Mouse (Mus musculus) thymus, postnatal 0 days (tissue): ENCODE measurements at regions not wholly inside any gene's neighbourhood (a gene's known extent, or its start where the extent isn't known, plus 50 kb on each side); places are given as distances from the start of the nearest gene placed in this dataset.
"Not testable (repeated sequence)": the region's sequence is repeated elsewhere in the genome, so short reads cannot be mapped to it uniquely, and the experiment has no call there.

Source experiments
- DNase-seq: peaks from one replicate; pipeline ENCODE4 v3.0.0-alpha.2; 2015; ENCODE audit warnings: low spot score

DNA sequence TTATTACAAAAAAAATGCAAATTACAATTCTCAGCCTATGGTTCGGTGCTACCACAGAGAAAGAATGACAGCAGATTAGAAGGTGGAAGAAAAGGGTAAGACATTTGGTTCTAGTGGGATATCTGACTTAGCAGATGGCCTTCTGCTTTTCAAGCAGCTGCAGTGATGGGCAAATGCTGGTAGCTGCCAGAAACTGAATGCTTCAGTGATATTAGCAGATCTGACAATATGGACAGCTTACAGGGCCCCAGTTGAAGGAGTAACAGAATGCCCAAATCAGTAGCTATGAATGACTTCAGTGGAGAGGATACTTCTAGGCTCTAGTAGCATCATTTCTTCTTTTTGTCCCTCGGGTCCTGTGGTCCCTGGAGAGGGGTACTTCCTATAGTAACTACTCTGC, 143.9 kb upstream of the Rps6ka3 start:
- DNase-seq = no peak

GRCm38 (mm10) chrX:159072647-159073046, 137.5 kb upstream of the Rps6ka3 start:
- DNase-seq = no peak

DNA sequence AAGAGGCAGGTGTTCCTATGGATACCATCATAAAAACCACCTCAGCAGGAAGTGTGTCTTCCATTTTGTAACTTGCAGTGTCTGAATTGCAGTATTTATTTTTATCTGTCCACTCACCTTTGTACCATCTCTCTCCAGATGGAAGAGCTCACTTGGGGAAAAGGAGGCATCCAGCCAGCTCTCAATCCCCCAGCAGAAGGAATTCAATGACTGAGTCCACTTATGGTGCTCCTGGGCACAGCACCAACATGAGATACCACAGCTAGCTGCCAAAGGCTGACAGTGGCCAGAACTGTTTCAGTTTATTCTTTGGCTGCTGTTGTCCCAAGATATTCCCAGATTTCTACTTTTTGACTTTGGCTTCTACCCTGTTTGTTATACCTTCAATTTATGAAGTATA, 136.6 kb upstream of the Rps6ka3 start:
- no peak for DNase-seq

GRCm38 (mm10) chrX:159080508-159080907, 129.6 kb upstream of the Rps6ka3 start:
- DNase-seq = peak; percentile 67

DNA sequence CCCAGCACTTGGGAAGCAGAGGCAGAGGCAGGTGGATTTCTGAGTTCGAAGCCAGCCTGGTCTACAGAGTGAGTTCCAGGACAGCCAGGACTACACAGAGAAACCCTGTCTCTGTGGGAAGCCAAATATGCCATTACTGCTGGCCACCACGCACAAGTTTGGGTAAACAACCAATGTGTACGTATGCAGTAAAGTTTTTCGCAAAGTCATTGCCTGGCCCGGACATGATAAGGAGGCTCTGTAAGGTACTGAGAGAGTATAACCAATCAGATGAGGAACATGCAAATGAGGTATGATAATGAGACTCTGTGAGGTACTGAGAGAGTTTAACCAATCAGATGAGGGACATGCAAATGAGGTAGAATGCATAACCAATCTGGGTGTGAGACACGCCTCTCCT, 99.5 kb upstream of the Rps6ka3 start:
- DNase-seq = not testable (repeated sequence)

GRCm38 (mm10) chrX:159116210-159116609, 93.9 kb upstream of the Rps6ka3 start:
- no peak for DNase-seq

DNA sequence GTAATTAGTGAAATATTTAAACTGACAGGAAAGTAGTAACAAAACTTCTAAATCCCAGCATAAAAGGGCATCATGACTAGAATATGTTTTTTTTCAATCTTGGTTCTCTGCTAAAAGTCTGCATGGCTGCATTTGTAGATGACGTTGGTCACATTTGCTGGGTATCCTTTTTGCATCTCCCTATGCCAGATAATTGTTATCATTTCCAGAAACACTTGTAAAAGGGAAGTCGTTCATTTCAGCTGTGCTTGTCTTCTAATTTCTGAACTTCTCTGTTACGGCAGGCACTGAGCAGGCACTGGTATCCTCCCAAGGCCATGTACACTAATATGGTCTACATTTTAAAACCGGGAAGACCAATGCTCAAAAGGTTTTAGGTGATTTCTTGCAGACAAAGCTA, 69.6 kb upstream of the Rps6ka3 start:
- no peak for DNase-seq

GRCm38 (mm10) chrX:159143278-159143677, 66.8 kb upstream of the Rps6ka3 start:
- DNase-seq = no peak

GRCm38 (mm10) chrX:159144674-159145073, 65.4 kb upstream of the Rps6ka3 start:
- no peak for DNase-seq

- DNase-seq = no peak
Measured at GRCm38 (mm10) chrX:159145212-159145611, 64.9 kb upstream of the Rps6ka3 start.

GRCm38 (mm10) chrX:159155786-159156185, 54.3 kb upstream of the Rps6ka3 start:
- DNase-seq = no peak

GRCm38 (mm10) chrX:159156976-159157375, 53.1 kb upstream of the Rps6ka3 start:
- no peak for DNase-seq

DNA sequence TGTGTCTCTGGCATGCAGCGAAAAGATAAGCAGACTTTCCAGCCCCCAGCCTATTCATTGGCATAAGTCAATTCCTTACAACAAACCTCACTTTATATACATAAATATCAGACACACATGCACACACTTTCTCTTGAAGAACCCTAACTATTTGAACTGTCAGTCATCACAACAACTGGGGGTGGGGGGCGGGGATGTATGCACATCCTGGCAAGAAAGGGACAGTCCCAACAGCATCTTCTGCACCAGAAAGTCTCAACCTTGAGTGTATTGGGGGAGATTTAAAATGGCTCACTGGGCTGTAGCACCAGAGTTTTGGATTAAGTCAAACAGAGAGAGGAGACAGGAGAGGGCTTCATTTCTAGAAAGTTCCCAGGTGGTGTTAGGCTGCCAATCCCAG, 50.4 kb upstream of the Rps6ka3 start:
- DNase-seq = no peak
